Mouse (Mus musculus) urinary bladder, adult 18-20 months (tissue): Measurements from ENCODE around the gene Tcea3.

Source experiments
- DNase-seq, 2 experiments: peaks; one replicate each; pipeline ENCODE4 v3.0.0; 2022; ENCODE audit warnings: low spot score in 2 of 2, mixed read lengths in 2 of 2

The Tcea3 gene

DNA sequence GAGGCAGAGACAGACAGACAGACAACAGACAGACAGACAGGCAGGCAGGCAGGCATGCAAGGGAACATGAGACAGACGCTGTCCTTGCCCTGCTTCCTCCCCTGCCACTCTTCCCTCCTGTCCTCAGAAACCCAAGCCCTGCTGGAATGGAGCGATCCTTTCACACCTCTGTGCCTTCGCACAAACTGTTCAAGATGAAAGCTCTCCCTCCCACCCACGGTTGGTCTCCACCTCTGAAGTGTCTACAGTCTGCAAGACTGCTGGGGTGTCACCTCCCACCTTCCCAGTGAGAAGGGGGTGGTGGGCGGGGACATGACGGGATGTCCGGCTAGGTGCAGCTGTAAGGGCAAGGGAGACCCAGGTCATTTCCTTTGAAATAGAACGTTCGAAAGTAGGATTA lies 34.1 kb downstream of the Tcea3 start:
- no peak for DNase-seq

DNA sequence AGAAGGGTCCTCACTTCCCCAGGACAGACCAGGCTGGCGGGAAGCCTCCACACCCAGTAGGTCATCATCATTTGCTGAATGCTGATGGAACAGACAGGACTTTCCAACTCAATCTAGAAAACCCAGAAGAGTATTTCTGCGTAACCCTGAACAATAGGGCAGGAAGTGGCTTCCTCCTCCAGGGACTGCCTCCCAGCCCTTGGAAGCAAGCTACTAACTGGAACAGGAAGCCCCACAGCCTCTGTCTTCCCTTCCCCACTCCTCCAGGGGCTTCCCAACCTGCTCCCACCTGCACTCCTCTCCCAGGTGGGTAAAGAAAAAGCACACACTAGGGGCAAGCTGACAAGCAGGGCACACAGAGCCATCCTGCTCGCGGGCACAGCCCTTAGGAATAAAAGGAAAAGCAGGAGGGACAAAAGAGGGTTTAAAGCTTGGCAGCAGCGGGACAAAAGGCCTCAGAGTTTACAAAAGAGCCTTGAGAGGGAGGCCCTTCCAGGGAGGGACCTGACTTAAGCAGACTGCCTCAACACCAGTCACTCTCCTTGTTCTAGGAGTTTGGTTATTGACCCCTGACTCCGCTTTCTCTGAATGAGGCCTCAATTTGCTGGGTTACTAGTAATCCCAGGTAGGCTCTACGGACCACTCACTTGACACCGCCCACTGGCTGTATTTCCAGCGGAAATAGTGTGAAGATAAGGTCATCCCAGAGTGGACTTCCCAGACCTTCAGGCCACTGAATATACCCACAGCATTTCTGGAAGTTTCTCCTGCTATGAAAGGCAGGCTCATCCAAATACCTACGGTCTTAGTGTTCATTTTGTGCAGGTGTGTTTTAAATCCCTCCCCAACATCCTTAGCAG lies 35.3 kb downstream of the Tcea3 start:
- DNase-seq = no peak

DNA sequence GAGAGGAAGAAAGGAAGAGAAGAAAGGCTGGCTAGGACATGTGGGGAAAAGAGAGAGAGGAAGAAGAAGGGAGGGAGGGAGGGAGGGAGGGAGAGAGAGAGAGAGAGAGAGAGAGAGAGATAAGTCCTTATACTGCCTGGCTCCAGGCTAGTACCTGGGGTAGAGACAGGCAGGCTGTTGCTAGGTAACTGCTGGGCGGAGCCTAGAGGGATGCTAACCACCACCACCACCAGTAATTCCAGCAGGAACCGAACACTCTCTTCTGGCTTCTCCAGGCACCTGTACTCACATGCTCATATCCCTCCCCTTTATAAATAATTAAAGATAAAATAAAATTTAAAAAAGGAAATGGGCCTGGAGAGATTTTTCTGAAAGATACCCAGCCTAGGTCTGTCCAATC lies 36.3 kb downstream of the Tcea3 start:
- DNase-seq = no peak

DNA sequence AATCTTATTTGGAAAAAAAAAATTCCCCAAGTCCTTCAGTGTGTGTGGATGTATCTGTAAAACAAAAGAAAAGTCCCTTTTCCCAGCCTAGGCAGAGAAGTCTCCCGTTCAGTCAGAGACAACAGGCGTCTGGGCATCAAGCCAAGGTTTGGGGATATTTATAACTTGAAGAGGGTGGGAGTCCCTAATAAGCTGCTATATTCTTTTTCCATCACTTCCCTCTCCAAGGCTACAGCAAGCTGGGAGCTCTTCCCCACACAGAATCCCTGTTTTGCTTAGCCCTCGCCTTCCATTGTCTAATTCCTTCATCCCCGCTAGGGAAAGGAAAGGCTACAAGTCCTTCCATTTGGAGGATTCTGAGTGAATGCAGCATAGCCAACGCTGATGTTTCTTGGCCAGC lies 36.9 kb downstream of the Tcea3 start, which contains the start of gene Zfp46:
Zfp46 (plus strand) TSS at position 229 of the 400 bp plus-strand sequence.
- DNase-seq = peak in 1 of 2 experiments; percentile 41

DNA sequence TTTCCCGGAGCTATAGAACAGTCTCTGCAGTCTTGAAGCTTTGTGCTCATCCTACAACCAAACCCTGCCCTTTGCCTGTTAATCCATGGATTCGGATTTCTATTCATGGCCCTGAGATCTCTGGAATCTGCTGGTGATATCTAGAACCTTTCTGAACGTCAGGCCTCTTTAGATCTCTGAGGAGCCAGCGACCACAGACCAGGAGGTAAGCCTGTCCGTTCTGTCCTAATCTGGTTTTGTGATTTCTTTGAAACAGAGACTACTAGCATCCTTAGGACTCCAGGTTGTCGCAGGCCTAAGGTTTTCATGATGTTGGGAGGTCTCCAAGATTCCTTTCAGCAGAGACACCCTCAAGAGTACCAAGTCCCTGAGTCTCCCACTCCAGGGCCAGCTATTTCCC lies 37.4 kb downstream of the Tcea3 start:
- no peak for DNase-seq

DNA sequence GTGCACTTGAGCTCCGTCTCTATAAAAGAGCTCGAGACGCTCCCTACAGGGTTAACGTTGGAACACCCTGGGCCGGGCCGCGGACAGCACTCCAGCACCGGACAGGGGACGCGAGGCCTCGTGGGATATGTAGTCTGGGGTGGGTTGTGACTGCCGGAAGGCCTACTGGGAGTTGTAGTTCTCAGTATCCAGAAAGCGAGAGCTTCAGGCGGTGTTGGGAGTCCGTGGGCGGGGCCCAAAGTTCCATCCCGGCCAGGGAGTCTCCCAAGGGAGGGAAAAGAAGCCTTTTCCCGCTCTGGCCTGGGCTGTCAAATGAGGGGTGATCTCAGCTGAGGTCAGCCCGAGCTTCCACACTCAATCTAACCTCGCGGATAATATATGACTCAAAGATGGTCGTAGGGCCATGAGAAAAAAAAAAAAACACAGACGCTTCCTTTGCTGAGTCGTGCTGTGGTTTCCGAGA lies 37.9 kb downstream of the Tcea3 start:
- peak; percentile 86 to 94 for DNase-seq

DNA sequence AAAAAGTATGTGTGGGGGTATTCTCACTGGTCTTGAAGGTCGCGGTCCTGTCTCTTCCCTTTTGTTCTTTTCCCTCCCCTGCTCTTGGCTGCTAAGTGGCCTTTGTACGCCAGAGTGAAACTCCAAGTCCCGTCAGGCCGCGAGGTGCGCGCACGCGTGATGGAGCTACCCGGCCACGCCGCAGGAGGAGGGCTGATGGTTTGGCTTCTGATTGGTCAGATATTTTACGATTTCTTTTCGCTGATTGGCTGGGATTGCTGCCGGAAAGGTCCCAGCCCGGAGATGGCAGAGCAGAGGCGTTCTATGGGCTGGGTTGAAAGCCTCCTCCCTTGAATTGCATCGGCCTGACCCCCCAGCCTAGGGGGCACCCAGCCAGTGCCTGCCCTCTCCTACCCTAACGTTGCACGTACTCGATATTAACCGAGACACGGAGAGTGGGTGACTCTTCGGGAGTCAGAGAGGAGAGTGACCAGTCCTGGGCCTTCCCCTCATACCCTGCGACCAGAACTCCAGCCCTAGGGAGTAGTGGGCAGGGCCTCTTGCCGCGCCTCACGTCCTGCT lies 38.4 kb downstream of the Tcea3 start:
- peak; percentile 90 to 94 for DNase-seq

DNA sequence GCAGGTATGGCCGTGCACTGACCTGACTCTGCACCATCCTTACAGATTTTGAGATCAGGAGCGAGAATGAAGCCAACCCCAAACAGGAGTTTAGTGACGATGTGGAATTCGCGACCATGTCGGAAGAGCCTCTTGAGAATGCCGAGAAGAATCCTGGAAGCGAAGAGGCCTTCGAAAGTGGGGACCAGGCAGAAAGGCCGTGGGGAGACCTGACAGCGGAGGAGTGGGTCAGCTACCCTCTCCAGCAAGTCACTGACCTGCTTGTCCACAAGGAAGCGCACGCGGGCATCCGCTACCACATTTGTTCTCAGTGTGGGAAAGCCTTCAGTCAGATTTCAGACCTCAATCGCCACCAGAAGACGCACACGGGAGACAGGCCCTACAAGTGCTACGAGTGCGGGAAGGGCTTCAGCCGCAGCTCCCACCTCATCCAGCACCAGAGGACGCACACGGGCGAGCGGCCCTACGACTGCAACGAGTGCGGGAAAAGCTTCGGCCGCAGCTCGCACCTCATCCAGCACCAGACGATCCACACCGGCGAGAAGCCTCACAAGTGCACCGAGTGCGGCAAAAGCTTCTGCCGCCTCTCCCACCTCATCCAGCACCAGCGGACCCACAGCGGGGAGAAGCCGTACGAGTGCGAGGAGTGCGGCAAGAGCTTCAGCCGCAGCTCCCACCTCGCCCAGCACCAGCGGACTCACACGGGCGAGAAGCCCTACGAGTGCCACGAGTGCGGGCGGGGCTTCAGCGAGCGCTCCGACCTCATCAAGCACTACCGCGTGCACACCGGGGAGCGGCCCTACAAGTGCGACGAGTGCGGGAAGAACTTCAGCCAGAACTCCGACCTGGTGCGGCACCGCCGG lies 42.6 kb downstream of the Tcea3 start:
- no peak for DNase-seq

DNA sequence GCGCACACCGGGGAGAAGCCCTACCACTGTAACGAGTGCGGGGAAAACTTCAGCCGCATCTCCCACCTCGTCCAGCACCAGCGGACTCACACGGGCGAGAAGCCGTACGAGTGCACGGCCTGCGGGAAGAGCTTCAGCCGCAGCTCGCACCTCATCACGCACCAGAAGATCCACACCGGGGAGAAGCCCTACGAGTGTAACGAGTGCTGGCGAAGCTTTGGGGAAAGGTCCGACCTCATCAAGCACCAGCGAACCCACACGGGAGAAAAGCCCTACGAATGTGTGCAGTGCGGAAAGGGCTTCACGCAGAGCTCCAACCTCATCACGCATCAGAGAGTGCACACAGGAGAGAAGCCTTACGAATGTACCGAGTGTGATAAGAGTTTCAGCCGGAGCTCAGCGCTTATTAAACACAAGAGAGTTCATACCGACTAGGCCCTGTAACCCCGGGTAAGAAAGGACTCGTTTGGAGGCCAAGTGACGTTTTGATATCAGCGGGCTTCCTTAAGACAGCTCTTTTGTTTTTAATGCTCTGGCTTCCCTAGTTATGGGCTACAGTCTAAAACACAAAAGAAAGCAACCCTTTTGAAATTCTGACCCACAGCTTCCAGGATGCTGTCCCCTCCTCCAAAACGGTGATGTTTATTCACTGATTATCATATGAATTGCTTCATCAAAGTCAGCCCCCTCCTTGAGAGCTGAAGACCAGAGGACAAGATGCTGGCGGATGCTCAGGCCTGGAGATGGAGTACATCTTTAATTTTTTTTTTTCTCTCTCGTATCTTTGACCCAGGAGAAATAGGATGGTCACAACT lies 43.5 kb downstream of the Tcea3 start:
- no peak for DNase-seq

DNA sequence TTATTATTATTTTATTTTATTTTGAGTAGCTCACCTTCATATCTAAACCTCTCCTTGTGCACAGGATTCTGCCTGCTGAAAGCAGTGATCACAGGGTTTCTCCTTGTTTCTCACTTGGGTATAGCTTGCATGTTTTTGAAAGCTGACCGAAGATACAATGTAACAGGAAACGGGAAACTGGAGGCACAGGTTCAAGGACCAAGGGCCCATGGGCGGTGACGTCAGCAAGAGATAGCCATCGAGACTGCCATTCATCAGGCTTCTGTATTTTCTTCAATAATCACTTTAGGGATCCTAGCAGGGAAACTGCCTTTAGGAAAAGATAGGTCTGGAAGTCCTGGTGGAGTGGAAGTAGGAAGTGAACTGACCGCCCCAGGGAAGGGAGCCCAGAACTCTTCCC lies 44.2 kb downstream of the Tcea3 start:
- no peak for DNase-seq

DNA sequence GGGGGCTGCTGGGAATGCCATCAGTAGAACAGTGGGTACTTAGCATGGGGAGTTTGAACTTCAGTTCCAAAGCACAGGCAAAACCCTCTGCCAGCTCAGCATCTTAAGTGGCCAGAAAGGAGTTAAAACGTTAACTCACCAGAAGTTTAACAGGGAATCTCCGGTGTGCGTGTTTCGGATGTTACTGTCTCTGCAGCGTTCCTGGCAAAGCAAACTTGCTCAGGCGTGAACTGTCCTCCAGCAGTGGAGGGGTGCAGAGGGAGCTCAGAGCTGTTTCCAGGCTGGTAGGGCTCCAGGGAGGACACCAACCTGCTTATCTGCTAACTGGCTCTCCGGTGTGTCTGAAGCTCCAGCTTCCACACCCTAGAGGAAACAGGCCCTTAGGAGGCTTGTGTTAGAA lies 48.4 kb downstream of the Tcea3 start:
- no peak for DNase-seq

DNA sequence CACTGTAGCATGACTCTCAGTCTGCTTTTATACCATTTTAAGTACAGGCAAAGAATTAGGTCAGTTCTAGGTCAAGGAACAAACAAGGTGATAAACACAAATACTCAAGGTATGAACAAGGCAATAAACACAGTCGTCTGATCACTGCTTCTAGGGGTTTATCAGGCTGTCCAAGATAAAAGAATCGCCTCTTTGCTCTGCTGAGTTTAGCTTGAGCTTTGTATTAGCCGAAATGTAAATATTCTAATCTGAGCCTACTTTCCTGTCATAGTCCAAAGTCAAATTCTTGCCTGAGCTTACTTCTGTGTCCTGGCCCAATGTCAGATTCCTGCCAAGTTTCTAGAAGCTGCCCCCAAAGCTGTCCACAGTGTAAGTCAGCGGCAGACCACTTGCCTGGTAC lies 54.9 kb downstream of the Tcea3 start:
- DNase-seq = no peak

DNA sequence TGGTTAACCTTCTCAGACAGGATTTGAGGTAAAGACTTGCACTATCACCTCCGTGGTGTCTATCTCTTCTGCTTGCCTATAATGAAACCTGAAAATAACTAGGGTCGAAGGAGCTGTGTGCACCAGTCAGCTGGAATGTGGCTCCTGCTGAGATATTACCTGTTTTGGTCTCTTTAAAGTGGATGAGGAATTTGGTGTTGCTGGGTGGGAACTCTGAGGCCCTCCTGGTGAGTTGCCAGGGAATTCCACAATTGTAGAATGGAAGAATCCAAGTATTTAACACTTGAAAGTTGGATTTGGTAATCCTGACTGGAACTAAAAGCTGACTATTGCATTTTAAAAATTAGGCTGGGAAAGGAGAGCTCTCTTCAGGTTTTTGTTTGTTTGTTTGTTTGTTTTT lies 56.7 kb downstream of the Tcea3 start:
- DNase-seq = no peak

DNA sequence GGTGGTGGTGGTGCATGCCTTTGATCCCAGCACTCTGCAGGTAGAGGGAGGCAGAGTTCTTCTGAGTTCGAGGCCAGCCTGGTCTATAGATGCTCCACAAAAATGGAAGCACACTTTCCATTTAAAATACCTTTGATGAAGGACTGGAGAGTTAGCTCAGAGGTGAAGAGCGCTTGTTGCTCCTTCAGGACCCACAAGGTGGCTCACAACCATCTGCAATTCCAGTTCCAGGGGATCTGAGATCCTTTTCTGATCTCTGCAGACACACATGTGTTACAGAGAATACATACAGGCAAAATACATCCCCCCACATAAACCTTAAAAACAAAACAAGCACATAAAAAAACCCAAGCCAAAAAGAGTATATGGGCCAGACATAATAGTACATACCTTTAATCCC lies 60.8 kb downstream of the Tcea3 start:
- no peak for DNase-seq

DNA sequence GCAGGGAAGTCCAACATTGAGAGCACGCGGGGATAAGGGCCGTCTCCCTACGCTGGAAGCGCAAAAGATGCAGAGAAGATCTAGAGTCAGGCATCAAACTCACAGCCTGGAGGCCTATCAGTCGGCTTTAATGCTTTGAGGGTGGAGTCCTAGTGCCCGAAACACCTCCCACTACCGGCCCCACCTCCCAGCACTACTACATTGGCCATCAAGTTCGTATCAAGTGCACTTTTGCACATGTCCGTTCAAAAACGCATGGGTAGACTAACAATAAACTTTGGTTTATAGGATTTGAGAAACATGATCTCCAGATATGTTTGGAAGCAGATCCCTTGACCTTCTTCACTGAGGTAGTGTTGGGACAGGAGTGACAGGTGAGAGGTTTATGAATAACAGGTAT lies 62.3 kb downstream of the Tcea3 start:
- peak; percentile 34 to 43 for DNase-seq

DNA sequence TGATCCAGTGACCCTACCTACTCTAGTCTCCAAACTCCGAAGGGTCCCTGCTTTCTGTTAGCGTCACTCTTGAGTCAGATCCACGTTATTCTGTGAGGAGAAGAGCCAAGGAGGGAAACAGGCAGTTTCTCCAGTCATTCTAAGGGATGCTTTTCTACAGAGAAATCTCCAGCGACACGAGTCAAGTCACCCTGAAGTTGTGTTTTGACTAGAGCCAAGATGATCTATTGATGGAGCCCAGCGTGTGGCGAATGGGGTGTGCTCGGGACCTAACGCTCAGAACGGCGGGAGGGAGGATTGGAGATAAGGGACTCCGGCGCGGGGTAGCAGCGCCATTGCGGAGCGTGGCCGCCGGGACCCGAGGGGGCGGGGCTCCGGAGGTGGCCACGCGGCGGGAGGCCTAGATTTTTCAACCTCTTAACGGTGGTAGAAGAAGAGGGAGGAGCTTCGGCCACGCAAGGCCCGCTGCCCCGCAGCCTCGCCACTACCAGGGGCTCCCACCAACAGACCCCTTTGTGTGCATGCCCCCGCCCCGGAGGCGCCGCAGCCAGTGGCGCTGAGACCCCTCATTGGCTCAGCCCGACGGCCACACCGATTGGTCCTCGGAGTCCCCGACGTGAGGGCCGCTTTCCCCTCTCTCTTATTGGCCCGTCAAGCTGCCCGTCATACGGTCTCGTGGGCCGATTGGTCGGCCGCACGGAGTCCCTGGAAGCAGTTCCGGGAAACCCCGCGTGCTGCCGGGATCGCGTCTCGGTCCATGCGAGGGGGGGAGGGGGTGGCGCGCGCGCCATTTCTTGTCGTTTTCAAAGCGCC lies 62.9 kb downstream of the Tcea3 start, which contains the start of gene Hnrnpr:
Hnrnpr (plus strand) TSS at position 714 of the 813 bp plus-strand sequence.
- peak; percentile 98 for DNase-seq

DNA sequence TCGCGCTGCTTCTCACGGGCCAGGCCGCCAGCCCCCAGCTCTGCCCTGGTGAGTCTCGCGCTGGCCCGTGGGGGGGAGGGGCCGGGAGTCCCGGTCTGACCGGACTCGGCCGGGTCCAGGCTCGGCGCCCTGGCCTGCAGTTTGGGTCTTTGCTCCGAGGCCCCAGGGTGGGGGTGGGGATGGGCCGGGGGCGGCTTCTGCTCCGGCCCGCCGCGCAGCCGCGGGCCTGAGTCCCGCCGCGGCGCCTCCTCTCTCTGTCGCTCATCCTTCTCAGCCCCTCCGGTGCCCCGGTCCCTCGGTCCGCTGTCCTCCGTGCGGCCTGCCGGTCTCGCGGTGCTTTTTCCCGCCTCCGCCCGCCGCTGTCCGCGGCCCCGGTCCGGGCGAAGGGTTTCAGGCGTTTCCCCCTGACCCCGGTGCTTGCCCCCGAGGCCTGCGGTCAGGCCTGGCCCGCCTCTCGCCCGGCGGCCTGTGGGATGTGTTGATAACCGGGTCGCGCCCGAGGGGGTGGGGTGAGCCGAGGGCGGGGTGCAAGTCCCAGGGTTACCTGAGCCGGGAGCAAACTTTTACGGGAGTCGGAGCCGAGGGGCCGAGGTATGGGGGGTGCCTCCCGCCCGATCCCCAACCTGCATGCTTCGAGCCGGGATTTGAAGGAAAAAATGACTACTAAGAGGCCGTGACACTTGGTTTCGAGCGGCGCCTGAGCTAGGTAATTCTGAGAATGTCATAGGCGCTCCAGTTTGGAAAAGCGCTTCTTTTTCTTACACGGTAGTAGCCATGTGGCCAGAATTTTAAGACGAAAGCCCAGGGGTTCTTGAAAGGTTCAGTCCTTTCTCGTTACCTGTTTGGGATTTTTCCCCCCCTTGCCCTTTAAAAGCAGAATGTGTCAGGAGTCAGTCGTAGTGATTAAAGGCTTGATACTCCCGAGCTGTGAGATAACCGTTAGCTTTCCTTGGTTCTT lies 63.8 kb downstream of the Tcea3 start:
- DNase-seq = peak; percentile 68 to 84

DNA sequence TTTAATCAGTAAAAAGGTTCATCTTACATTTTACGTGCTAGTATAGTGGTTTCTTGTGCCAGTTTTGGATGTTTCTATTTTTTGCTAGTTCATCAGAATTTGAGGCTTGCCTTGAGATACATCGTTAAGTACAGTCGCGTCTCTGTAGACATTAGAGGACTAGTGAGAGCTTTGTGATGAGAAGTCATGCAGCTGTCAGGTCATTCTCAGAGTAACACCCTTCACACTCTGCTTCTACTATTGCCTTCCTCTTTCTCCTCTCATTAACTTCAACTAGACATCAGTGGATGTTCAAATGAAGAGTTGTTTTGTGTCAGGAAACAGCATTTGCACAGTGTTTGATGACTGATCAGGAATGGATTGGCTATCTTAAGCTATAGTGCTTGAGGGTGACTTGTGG lies 65.1 kb downstream of the Tcea3 start:
- no peak for DNase-seq

DNA sequence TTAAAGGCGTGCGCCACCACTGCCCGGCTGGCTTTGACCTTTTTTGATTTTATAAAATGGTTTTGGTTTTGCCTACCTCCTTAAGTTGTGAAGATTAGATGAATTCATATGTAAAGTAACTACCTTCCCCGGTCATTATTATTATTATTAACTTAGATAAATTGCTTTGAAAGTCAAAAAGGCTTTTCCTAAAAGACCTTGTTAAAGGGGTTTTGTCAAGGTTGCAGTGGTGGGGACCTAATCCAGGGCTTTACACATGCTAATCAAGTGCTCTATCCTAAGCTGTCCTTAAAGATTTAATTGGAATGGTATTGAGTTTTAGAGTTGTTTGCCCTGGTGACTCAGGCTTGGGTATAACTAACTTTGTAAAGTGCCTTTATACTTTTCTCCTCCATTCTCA lies 70.1 kb downstream of the Tcea3 start:
- DNase-seq = no peak
